Mouse (Mus musculus): ENCODE measurements around the gene Plekhg3. TPM values are rescaled to one million over a fixed set of nuclear protein-coding genes. Genes with fewer than 3 reads are reported as not detected.

Plekhg3 gene
- total RNA-seq, 2 experiments from 2014 or later, result 23.2 to 27.6 TPM

- DNase-seq (ENCODE audit: low spot score in 2 of 2), result no peak
Measured at GRCm38 (mm10) chr12:76524915-76525314, 5.8 kb upstream of the Plekhg3 start.

DNA sequence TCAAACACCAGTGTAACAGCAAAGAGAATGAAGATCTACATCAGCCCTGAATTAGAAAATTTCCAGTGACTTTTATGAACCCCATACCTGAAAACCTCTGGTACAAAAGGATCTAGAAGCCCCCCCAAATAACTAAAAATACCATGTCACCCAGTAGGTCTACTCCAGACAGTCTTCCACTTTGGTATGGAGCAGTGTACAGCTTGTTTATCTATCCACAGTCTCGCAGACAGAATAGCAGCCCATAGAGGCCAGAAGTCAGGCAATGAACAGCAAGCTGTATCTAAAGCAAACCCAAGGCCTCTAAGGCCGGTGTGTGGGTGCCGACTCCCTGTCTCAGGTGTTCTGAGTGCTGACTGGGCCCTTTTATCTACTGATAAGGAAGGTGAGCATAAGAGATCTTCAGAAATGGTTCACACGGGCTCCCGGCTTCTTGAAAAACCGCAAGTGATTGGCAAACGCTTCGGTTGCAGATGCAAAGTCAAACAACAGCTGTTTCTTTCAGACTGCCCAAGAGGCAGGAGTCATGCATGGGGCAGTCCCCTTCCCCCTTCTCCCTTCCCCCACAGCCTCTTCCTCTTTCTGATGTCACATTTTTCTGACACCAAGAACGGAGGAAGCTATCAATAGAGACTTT is 3.3 kb upstream of the Plekhg3 start:
- DNase-seq (ENCODE audit: low spot score in 2 of 2), result no peak

DNA sequence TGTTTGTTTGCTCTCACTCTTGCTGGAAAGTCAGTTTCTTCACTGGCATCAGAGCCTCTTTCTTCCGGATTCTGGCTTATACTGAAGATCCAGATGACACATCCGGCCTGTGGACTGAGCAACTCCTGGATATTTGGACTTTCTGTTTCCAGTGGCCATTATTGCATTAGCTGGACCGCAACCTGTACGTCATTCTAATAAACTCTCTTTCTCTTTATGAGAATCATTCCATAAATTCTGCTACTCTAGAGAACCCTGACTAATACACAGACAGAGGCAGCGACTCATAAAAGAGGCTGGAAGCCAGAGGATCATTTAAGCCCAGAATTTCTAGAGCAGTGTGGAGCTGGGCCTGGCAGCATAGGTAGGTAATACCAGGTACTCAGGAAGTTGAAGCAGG is 1.9 kb upstream of the Plekhg3 start:
- no peak for DNase-seq (ENCODE audit: low spot score in 2 of 2)

DNA sequence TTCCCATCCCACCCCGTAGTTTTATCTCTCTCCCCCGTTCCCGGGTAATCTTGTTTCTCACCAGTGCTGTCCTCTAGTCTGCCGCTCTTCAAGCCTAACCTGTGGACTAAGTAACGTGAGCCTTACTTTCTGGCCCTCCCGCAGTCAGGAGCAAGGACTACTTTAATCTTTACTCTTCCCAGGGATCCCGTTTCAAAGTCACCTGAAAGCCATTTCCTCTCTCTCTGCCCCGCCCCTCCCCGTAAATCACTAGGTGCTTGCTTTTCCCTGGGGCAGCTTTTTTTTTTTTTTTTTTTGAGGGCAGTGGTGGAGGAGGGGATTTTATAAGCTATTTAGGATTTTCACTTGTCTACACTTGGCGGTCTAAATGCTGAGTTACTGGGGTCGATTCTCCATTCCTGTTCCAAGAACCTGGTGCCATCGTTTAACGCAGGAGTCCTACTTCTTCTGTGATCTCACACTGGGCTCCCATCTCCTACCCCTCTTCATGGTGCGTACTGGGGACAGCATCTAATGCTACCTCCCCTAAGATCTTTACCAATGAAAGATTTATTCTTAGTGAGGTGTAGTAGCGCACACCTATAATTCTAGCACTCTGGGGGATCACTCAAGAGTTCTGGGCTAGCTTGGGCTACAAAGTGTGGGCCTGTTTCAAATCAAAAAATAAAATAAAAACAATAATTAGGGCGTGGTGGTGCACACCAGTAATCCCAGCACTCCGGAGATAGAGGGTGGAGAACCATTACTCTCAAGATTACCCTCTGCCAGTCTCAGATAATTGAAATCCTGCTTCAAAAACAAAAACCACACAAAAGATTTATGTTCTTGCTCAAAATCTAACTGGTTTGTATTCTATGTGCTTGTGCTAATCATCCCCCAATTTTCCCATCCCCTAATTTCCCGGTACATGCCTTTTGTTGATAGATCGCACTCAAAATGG is 1.6 kb downstream of the Plekhg3 start:
- DNase-seq (ENCODE audit: low spot score in 2 of 2), result no peak

DNA sequence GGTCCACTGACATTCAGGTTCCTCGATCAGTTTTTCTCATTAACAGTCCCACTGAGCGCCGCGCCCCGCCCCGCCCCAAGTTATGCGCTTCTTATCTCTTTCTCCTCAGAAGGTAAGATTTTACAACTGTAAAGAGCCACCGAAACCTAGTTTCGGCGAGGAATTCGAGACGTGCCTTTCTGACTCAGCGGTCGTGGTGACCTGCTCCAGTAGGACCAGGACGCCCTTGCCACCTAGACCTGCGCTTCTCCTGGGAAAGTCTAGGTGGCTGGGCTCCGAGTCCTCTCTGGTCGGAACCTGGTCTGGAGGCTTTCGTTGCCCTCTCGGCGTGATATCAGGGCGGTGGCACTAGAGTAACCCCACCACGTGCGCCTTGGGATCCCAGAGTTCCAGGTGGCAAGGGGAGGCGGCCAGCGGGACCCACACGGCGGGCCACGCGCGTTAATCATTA is 2.3 kb downstream of the Plekhg3 start:
- DNase-seq (ENCODE audit: low spot score in 2 of 2), result no peak

DNA sequence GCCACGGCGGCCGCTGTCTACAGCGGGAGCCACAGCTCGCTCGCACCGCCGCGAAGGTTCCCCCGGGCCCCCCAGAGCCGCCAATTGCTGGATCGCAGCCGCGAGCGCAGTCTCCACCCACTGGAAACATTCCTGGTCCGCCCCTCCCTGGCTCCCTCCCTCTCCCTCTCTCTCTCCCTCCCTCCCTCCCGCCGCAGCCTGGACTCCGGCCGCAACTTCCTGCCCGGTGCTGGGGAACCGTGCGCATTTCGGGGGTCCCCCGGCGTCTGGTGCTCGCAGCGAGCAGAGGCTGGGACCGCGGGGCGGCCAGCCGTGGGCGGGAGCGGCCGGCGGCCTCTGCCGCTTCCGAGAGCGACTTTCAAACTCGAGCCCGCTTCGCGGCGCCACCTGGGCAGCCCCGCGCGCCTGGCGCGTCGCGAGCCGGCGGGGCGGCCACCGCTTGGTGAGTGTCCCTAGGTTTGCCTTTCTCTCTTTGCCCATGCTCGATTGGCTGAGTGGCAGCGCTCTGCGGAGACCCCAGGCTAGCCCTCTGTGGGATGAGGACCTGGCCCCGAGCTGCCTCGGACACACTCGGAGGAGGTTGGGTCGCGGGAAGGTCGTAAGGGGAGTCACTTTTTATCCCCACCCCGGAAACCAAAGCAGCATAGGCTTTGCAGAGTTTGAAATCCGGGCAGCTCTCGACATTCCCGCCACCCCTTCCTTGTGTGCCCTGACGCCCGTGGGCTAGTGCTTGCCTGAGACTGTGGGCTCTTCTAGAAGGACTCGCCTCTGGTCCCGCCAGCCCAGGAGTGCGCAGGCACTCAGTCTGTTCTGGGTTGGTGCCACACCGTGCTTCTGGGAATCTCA is 2.9 kb downstream of the Plekhg3 start:
- DNase-seq (ENCODE audit: low spot score in 2 of 2), result peak; percentile 73 to 81

DNA sequence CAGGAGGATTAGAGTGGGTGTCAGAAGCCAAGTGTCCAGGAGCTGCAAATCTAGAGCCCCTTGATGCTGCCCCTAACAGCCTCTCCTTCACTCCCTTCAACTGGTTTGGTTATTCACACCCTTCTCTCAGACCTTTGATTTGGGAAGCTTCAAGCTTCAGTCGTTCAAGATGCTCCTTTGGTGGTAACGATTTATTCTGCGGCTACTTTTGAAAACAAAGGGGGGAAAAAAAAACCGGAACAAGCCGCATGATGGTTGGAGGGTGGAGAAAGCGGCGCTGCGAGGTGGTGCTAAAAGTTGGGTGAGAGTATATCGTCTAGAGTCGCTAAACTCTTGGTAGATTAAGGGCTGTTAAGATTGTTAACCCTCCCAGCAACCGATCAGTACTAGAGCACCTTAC is 3.5 kb downstream of the Plekhg3 start:
- DNase-seq (ENCODE audit: low spot score in 2 of 2), result no peak

- DNase-seq (ENCODE audit: low spot score in 2 of 2), result no peak
Measured at GRCm38 (mm10) chr12:76534641-76535283, 4.1 kb downstream of the Plekhg3 start.

DNA sequence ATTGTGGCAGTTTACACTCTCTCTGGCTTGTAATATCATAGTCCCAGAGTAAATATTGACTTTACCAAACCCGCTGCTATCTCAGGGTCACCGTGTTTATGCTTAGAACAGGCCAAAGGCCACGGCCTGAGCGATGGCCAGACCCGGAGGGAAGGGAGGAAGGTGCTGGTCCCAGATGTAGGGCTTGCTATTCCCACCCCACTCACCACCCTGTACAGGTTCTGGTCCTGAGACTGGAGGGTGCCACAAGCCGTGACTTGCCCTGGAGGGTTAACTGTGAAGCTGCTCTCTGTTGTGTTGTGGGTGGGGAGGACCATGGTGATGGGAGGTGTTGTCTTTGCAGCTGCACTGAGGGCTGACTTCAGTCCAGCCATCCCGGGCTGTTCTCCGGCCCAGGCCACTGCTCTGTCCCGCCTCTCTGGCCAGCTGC is 4.8 kb downstream of the Plekhg3 start:
- peak in 1 of 2 experiments; percentile 61 for DNase-seq (ENCODE audit: low spot score in 2 of 2)

- DNase-seq (ENCODE audit: low spot score in 2 of 2), result no peak
Measured at GRCm38 (mm10) chr12:76536591-76537153, 6.0 kb downstream of the Plekhg3 start.

GRCm38 (mm10) chr12:76537434-76537833 is 6.7 kb downstream of the Plekhg3 start:
- DNase-seq (ENCODE audit: low spot score in 2 of 2), result no peak

DNA sequence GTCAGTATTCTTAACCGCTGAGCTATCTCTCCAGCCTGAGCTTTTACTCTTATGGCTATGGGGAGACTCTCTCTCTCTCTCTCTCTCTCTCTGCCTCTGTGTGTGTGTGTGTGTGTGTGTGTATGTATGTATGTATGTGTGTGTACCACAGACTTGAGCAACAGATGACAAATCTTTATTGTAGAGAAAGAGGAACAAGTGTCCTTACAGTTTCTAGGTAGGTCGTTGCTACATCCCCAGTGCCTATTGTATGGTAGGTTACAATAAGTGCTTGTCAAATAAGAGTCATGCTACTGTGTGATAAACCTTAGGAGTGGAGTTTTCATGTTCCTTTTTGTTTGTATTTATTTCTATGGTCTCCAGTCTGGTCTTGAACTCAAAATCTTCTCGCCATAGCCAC is 9.5 kb downstream of the Plekhg3 start:
- DNase-seq (ENCODE audit: low spot score in 2 of 2), result no peak

DNA sequence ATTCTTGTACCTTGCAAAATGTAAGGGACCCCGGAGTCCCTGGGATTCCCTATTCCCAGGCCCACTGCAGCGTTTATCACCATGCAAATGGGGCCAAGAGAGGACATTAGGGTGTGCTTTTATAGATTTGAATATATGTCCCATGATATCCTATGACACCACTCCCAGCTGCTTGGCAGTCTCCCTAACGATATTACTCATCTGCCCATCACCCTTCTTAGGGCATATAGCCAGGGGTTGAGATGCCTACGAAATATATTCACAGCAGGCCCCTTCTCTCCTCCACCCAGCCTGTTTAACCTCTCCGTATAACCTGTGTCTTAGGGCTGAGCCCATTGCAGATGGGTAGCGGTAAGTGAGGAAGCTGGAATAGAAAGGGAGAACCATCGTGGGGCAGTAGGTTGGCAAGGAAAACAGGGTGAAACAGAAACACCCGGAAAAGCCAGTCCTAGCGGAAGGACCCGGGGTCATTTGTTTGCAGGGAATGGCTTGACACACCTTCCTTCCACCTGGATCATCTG is 10.1 kb downstream of the Plekhg3 start:
- no peak for DNase-seq (ENCODE audit: low spot score in 2 of 2)

DNA sequence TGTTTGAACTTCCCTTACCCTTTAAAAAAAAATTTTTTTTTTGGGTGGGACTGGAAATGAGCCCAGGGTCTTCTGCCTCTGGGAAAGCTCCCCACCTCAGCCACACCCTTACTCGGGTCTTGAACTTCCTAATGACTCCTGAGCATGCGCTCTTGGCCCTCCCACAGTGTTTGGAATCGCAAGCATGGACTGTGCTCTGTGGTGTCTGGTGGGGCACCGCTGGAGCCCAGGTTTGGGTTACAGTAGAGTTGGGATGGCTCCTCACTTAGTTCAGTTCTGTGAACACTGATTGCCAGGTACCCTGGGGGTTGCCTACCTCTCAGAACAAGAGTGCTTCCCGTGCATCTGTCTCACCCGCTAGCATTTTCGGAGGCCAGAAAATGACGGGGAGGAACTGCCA is 10.8 kb downstream of the Plekhg3 start:
- DNase-seq (ENCODE audit: low spot score in 2 of 2), result no peak

DNA sequence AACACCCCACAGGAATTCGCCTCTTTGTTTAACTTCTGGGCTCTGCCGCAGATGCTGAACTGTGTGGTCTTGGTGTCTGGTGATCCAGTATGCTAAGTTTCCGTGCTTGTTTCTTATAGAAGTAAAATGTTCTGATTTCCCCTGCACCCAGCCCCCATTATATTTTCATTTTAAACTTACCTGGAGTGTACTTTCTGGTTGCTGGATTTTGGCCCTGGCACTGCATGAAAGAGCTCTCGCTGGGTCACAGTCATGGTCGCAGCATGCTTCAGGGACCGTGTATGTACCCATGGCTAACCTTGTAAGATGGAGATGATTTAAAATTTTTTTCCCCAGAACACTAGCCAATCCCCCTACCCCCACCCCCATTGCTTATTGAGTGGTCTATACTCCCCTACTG is 11.2 kb downstream of the Plekhg3 start:
- DNase-seq (ENCODE audit: low spot score in 2 of 2), result no peak

DNA sequence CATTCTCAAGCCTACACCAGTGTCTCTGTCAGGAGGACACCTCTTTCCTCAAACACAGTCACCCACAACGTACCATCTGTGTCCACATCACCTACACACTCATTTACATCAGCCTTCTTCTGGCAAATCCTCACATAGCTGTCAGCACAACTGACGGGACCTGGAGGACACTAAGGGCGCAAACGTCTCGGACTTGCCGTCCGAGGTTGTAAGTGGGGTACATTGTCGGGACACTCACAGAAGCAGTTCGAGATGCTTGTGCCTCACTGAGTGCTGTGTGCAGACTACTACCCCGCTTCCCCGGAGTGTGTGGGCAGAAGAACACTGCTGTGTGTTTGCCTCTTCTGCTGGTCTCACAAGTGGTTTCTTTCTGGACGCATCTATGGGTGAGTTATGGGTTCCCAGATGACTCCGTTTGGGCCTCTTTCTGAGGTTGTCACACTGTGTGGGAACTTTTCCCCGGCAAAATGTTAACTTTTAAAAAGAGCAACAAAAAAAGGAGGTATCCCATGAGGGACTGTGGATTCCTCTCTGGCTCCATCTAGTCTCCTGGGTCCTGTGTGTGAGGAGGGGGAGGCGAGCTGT is 15.2 kb downstream of the Plekhg3 start:
- no peak for DNase-seq (ENCODE audit: low spot score in 2 of 2)

- DNase-seq (ENCODE audit: low spot score in 2 of 2), result peak in 1 of 2 experiments; percentile 41
Measured at GRCm38 (mm10) chr12:76546383-76547276, 15.9 kb downstream of the Plekhg3 start.

GRCm38 (mm10) chr12:76547409-76548081 is 16.9 kb downstream of the Plekhg3 start:
- no peak for DNase-seq (ENCODE audit: low spot score in 2 of 2)

All from gastrocnemius, postnatal 4 days (tissue).